Mouse (Mus musculus) gastrocnemius, postnatal 25 days (tissue): ENCODE data around the gene Ift81. TPM values are rescaled to one million over a fixed set of nuclear protein-coding genes. Genes with fewer than 3 reads are reported as not detected.

Source experiments
- total RNA-seq, 2 experiments: library from RNA; stranded (reverse); gene quantifications; 1 replicate in 1 of 2; 2 replicates in 1 of 2; pipeline ENCODE4 v1.2.3; 2021

Ift81 gene
- total RNA-seq, 2 experiments from 2014 or later = 2.6 to 7.1 TPM

Other genes starting within 250 kb of the Ift81 start
- 10 to 100 TPM; 20.4 to 21.4 TPM for gene Gpn3, start 242.6 kb downstream of the Ift81 start, total RNA-seq
- 1 to 10 TPM; 5.8 to 6.1 TPM for gene Fam216a, start 242.2 kb downstream of the Ift81 start, total RNA-seq
- 10 to 100 TPM; 46.8 to 54.9 TPM for gene Arpc3, start 222.6 kb downstream of the Ift81 start, total RNA-seq
- gene Anapc7, start 192.8 kb downstream of the Ift81 start, total RNA-seq = 10 to 100 TPM; 12.3 to 13.4 TPM
- 100 to 1,000 TPM; 101 to 561 TPM for gene Atp2a2, start 112.3 kb downstream of the Ift81 start, total RNA-seq
- 1 to 10 TPM; 1.9 TPM for gene P2rx7, start 29.4 kb upstream of the Ift81 start, total RNA-seq
- 1 to 10 TPM; 3.9 to 4.2 TPM for gene P2rx4, start 93.0 kb upstream of the Ift81 start, total RNA-seq
- 1 to 10 TPM; 4.7 to 7.5 TPM for gene Camkk2, start 164.9 kb upstream of the Ift81 start, total RNA-seq
- 100 to 1,000 TPM; 247 to 262 TPM for gene Anapc5, start 206.8 kb upstream of the Ift81 start, total RNA-seq
- 10 to 100 TPM; 16.9 to 18.7 TPM for gene Rnf34, start 235.5 kb upstream of the Ift81 start, total RNA-seq